10 mouse cellular contexts compared by ENCODE assay signal in genomic region chr9:62521541-62521940, GRCm38 (mm10). TPM values are rescaled to one million over a fixed set of nuclear protein-coding genes. Genes with fewer than 3 reads are reported as not detected.
DNase-seq lines count a peak whose midpoint lies in the region; ATAC-seq lines count a peak whose summit lies in the region.
"Had no signal": no experiment of that assay in that cellular context is flagged by ENCODE, and none has a peak within 500 bp of the region (broad histone marks: within the 10 kb centered on the region; RNA-seq: fewer than 3 reads in every experiment).

No protein-coding gene starts in this region.

- no peak for ATAC-seq in embryonic facial prominence, embryonic 13.5 days (ENCODE audit: insufficient number of reproducible peaks, insufficient read depth, low FRiP score, low TSS enrichment, low read depth)
- ATAC-seq: Patski had no signal

- H3K36me3 ChIP-seq in embryonic facial prominence, embryonic 13.5 days: no peaks in the 10 kb centered on the region
- H3K36me3 ChIP-seq in hindbrain, embryonic 10.5 days: no peaks in the 10 kb centered on the region

- H3K27me3 ChIP-seq in embryonic facial prominence, embryonic 13.5 days: 0 out of 2 replicates have a peak, but pooled peaks cover 6% of the 10 kb centered on the region
- H3K27me3 ChIP-seq in hindbrain, embryonic 10.5 days (ENCODE audit: insufficient read depth, poor library complexity, severe bottlenecking): peaks cover 30% of the 10 kb centered on the region

- DNase-seq in hindbrain, embryonic 10.5 days (ENCODE audit: low spot score): no peak
- peak; percentile 72 for DNase-seq in lung, postnatal 10 days
- no peak for DNase-seq in embryo, embryonic 11 days
- DNase-seq in spleen, postnatal 36 days (ENCODE audit: low spot score in 2 of 2): no peak
- no peak for DNase-seq in urinary bladder, postnatal 4 days (ENCODE audit: low spot score in 2 of 2)
- DNase-seq in right cerebral cortex, adult 2 months (ENCODE audit: low spot score in 2 of 2): no peak

- peak overlapping the region; percentile 97 for H3K27ac ChIP-seq in brown adipose tissue, adult 24 weeks (replicated peaks; ENCODE audit: low read depth, low read length)
- peak overlapping the region; percentile 8; the same call in 1 of the 2 replicates for H3K27ac ChIP-seq in embryonic facial prominence, embryonic 13.5 days
- peak overlapping the region; percentile 78 for H3K27ac ChIP-seq in hindbrain, embryonic 10.5 days
- H3K27ac ChIP-seq: liver, embryonic 14.5 days had no signal

- 0 out of 2 replicates have a peak overlapping the region, but pooled peaks have one; percentile 11 for H3K4me3 ChIP-seq in brown adipose tissue, adult 24 weeks (ENCODE audit: insufficient read depth, low read depth, low read length)
- no peak overlapping the region for H3K4me3 ChIP-seq in embryonic facial prominence, embryonic 13.5 days
- H3K4me3 ChIP-seq in hindbrain, embryonic 10.5 days: no peak overlapping the region

- WGBS in embryonic facial prominence, embryonic 13.5 days: 46% methylated on average over 9 of the region's 9 CpGs
- 46% methylated on average over 9 of the region's 9 CpGs for WGBS in hindbrain, embryonic 10.5 days

- no peak overlapping the region for H3K4me2 ChIP-seq in embryonic facial prominence, embryonic 13.5 days

- no peaks in the 10 kb centered on the region for H3K9me3 ChIP-seq in embryonic facial prominence, embryonic 13.5 days
- H3K9me3 ChIP-seq in hindbrain, embryonic 10.5 days: no peaks in the 10 kb centered on the region

- no peak overlapping the region for H3K9ac ChIP-seq in embryonic facial prominence, embryonic 13.5 days
- H3K9ac ChIP-seq: liver, embryonic 14.5 days had no signal

- peaks cover 35% of the 10 kb centered on the region for H3K4me1 ChIP-seq in brown adipose tissue, adult 24 weeks (ENCODE audit: control insufficient read depth, insufficient read depth, insufficient read length, low read length)
- peaks cover 61% of the 10 kb centered on the region for H3K4me1 ChIP-seq in embryonic facial prominence, embryonic 13.5 days
- peaks cover 96% of the 10 kb centered on the region for H3K4me1 ChIP-seq in hindbrain, embryonic 10.5 days (replicated peaks)

RNA-seq across cellular contexts. Expression of gene Coro2b, which starts 15.3 kb away (rescaled TPM):
- 6.1 TPM in 2 replicates for polyA plus RNA-seq in brown adipose tissue, adult 24 weeks (2012; ENCODE audit: insufficient read depth, insufficient read length, missing spikeins)
- polyA plus RNA-seq in embryonic facial prominence, embryonic 13.5 days (2015; fragmentation: Nextera tagmentation; extraction: Ambion mirVana): 7.8 and 8.8 TPM in 2 replicates
- 17.5 and 30.7 TPM in 2 replicates for polyA plus RNA-seq in hindbrain, embryonic 10.5 days (2016; fragmentation: Nextera tagmentation; extraction: Ambion mirVana)

Comparison
In these comparisons a context has a peak if more than half of its experiments do, and no peak if none do; other contexts are left out.
1. H3K27ac ChIP-seq: peak in every context shown above with its lines; median percentile 97 in brown adipose tissue, adult 24 weeks; 78 in hindbrain, embryonic 10.5 days; 8 in embryonic facial prominence, embryonic 13.5 days.